Mouse (Mus musculus): ENCODE results near the gene Enho. TPM values are rescaled to one million over a fixed set of nuclear protein-coding genes. Genes with fewer than 3 reads are reported as not detected.

Enho gene
- polyA plus RNA-seq, 1 experiment from 2014 or later: 50.6 TPM

DNA sequence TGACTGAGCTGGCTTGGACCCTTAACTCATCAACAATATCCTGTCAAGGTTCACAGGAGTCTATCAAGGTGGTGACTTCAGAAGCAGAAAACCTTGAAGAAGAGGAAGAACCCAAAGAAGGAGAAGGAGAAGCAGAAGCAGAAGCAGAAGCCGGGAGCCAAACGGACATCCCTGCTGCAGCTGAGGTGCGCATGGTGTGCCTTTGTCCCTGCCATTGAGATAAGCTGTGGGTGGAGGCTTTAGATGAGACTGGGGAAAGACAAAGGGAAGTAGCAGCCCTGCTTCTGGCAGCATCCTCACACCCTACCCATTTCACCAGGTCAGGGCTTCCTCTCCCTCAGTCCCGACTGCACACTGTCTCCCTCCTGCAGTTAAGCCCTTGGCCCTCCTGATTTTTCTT lies 37.3 kb downstream of the Enho start:
- WGBS: 20% methylated on average over 4 of the region's 4 CpGs
- ATAC-seq: no peak
- no peaks in the 10 kb centered on the region for H3K9me3 ChIP-seq (replicated peaks)

More for the DNA sequence above, 37.3 kb downstream of the Enho start:
- peaks cover 9% of the 10 kb centered on the region for H3K27me3 ChIP-seq
- H3K4me1 ChIP-seq: peaks cover 15% of the 10 kb centered on the region
- H3K36me3 ChIP-seq (ENCODE audit: poor library complexity, severe bottlenecking): no peaks in the 10 kb centered on the region
- no peak overlapping the region for H3K4me2 ChIP-seq
- no peak overlapping the region for H3K27ac ChIP-seq
- H3K9ac ChIP-seq: no peak overlapping the region
- no peak overlapping the region for H3K4me3 ChIP-seq

Other genes with a start within 250 kb of the Enho start
- gene Kif24, start 175.4 kb downstream of the Enho start, polyA plus RNA-seq (2015; fragmentation: Nextera tagmentation; extraction: Ambion mirVana): 8.9 and 9.7 TPM in 2 replicates
- gene Nudt2, start 175.2 kb downstream of the Enho start, polyA plus RNA-seq (2015; fragmentation: Nextera tagmentation; extraction: Ambion mirVana): 62.2 and 72.8 TPM in 2 replicates
- gene AI464131, start 137.2 kb downstream of the Enho start, polyA plus RNA-seq (2015; fragmentation: Nextera tagmentation; extraction: Ambion mirVana): 3.0 and 3.1 TPM in 2 replicates
- 9.1 and 14.3 TPM in 2 replicates for gene 1110017D15Rik, start 123.0 kb downstream of the Enho start, polyA plus RNA-seq (2015; fragmentation: Nextera tagmentation; extraction: Ambion mirVana)
- 8.0 and 10.8 TPM in 2 replicates for gene Fam219a, start 70.8 kb downstream of the Enho start, polyA plus RNA-seq (2015; fragmentation: Nextera tagmentation; extraction: Ambion mirVana)
- gene Dnaic1, start 70.5 kb downstream of the Enho start, polyA plus RNA-seq (2015; fragmentation: Nextera tagmentation; extraction: Ambion mirVana): 1.0 and 2.2 TPM in 2 replicates
- gene Cntfr, start 56.8 kb upstream of the Enho start, polyA plus RNA-seq (2015; fragmentation: Nextera tagmentation; extraction: Ambion mirVana): 21.1 and 21.8 TPM in 2 replicates
- gene Il11ra1, start 59.7 kb upstream of the Enho start, polyA plus RNA-seq (2015; fragmentation: Nextera tagmentation; extraction: Ambion mirVana): 28.1 and 30.7 TPM in 2 replicates
- 80.7 and 83.8 TPM in 2 replicates for gene Rpp25l, start 73.2 kb upstream of the Enho start, polyA plus RNA-seq (2015; fragmentation: Nextera tagmentation; extraction: Ambion mirVana)
- gene Dctn3, start 82.8 kb upstream of the Enho start, polyA plus RNA-seq (2015; fragmentation: Nextera tagmentation; extraction: Ambion mirVana): 259 and 262 TPM in 2 replicates
- gene Arid3c, start 90.8 kb upstream of the Enho start, polyA plus RNA-seq (2015; fragmentation: Nextera tagmentation; extraction: Ambion mirVana): 0.26 TPM in 2 replicates
- gene Galt, start 114.9 kb upstream of the Enho start, polyA plus RNA-seq (2015; fragmentation: Nextera tagmentation; extraction: Ambion mirVana): 16.2 and 17.5 TPM in 2 replicates
- 47.5 and 55.4 TPM in 2 replicates for gene Sigmar1, start 115.8 kb upstream of the Enho start, polyA plus RNA-seq (2015; fragmentation: Nextera tagmentation; extraction: Ambion mirVana)
- gene Ccl27a, start 133.9 kb upstream of the Enho start, polyA plus RNA-seq (2015; fragmentation: Nextera tagmentation; extraction: Ambion mirVana): 159 and 175 TPM in 2 replicates